Mouse (Mus musculus) neutrophil, adult 5-6 weeks (primary cell): ENCODE results near the gene Sclt1. TPM values are rescaled to one million over a fixed set of nuclear protein-coding genes. Genes with fewer than 3 reads are reported as not detected.
A peak's percentile ranks its signal among the peaks of the same experiment; 100 is the strongest.

Experiments
- ATAC-seq: fragments of 151-379, 151-347 bp; 2 replicates; pipeline ENCODE4 v1.8.0; 2017; ENCODE audit warnings: mild to moderate bottlenecking, moderate TSS enrichment; ENCODE audit not compliant: insufficient number of reproducible peaks, poor library complexity, low FRiP score, severe bottlenecking; ENCODE audit errors: extremely low read depth
- total RNA-seq: library from RNA; stranded (forward); fragments of 200-1000 nt; gene quantifications from 2 replicates; pipeline ENCODE4 v1.2.3, GENCODE M21; 2017

Gene Sclt1
- total RNA-seq, 1 experiment from 2014 or later: 29.0 TPM

DNA sequence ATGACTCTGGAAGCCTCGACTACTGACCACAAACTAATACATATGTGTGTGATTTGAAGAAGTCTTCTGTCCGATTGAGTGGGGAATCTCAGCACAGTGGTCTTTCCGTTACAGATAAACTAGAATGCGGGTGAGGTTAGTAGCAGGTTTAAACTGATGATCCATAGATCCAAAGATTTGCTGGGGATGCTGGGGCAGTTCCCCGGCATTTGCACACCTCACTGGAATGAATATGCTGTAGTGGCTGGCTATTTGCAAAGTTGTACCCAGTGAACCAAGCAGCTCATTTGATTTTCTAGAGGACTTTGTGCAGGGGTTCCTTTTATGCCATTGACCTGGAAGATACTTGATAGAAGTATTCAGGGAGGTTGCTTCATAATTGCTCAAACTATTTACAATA is 133.2 kb downstream of the Sclt1 start:
- ATAC-seq: no peak

DNA sequence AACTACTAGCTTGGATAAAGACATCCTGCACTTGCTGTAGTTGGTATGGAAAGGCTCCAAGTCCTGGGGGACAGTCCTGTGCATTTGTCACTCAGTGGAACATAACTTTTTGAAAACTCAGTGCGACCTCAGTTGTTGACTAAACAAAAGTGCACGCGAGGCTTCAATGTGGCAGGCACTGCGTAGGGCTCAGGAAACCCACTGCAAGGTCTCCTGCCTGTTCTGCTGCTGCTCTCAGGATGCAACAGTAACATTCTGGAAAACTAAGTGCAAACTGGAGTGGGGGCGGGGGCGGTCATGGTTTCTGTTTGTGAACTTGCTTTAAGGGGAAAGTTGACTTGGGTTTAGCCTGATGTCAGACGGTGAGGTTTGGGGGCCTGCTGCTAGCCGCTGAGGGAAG is 134.8 kb downstream of the Sclt1 start:
- no peak for ATAC-seq

DNA sequence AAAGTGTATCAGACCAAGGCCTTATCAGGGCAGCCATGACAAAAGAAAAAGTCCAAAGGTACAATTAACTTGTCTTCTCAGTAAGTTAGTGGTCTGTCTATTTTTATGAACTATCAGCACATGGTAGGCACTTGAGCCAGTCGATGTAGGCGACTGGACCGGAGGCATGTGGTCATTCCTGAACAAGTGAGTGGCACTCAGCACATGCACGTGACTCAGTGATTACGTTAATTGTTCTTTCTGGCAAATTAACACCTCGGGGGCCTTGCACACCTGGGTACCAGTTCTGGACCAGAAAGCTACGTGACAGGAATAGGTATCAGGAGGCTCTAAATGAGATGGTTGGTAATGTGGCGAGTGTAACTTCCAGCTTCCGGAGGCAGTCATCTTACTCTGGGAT is 135.3 kb downstream of the Sclt1 start:
- ATAC-seq: no peak

DNA sequence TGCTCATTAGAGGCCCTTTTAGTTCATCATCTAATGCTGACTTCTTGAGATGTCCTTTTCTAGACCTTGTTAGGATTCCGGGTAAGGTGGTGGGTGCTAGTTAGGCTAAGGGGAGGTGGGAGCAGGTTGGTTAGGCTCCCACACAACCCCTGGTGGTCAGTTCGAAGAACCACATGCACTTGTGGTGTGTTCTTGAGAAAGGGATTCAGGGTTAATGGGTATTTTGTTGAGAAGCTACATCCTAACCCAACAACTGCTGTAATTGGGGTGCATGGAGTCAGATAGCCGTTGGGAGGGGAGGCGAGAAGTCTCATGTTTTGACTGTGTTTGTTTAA is 136.0 kb downstream of the Sclt1 start:
- no peak for ATAC-seq

DNA sequence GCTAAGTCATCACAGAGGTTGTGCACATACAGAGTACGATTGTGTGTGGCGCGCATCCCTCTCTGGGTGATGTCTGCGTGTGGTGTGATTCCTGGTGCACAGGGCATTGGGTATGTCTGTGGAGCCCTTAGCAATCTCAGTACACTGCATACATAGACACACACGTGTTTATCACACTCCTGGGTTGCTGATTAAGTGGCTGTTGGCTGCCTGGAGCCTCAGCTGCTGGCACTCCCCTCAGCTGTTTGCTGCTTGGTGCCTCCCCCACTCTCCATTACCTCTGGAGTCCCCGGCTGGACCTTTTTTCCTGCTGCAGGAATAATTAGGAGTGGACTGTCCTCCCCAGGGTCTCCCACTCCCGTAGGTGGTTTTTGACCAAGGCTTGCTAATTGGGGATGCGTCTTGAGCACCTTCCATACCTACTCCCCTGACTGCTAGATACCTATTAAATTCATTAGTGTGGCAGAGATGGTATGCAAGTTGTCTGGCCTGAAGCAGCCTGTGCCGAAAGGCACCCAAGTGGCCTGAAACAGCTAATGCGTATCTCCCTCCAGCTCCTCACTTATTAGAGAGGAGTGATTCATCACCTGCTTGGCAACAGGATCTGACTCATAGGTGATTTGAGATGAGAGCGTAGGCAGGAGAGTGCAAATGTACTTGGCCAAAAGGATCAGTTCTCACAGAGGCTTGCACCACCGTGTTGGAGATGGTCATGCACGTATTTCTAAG is 136.5 kb downstream of the Sclt1 start:
- ATAC-seq: no peak

DNA sequence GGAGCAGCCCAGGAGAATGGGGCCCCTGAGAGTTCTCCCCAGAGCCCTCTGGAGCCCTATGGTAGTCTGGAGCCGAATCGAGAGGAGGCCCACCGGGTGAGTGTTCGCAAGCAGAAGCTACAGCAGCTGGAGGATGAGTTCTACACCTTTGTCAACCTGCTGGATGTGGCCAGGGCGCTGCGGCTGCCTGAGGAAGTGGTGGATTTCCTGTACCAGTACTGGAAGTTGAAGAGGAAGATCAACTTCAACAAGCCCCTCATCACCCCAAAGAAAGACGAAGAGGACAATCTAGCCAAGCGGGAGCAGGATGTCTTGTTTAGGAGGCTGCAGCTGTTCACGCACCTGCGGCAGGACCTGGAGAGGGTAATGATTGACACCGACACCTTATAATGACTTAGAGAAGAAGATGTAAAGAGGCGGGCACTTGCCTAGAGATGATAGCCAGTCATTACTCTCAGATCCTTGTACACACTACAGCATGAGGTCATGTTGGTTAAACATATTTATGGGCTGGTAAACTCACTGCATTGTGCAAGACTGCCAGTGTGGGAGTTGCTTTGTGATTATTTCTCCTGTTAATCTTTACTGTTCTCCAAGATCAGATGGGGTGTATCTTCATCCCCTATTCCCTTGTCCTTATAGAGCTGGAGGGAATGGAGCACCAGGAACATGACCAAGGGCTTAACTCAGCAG is 137.5 kb downstream of the Sclt1 start:
- peak; percentile 34; the same call in 1 of the 2 replicates for ATAC-seq

DNA sequence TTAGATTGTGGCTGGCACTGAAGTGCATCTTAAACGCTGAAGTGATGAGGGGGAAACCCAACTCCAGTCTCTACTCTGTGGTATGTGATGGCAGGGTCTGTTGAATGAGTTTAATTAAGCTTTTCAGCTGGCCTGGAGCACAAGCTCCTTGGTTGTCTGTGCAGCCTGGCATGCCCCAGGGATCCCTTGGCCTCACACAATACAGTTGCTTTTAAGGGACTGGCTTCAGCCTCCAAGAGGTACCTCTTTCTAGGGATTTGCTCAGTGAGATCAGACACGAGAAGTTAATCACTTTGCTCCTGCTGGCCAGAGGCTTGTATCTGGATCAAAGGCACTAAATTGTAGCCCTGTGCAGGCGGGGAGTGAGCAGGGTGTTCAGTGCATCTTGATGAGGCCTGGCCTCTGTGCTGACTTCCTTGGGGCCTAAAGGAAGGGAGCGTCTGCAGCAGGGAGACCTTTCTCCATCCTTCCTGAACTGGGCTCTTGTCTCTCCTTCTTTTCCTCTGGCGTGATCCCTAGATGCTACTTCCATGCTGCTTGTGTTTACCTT is 138.8 kb downstream of the Sclt1 start:
- no peak for ATAC-seq

DNA sequence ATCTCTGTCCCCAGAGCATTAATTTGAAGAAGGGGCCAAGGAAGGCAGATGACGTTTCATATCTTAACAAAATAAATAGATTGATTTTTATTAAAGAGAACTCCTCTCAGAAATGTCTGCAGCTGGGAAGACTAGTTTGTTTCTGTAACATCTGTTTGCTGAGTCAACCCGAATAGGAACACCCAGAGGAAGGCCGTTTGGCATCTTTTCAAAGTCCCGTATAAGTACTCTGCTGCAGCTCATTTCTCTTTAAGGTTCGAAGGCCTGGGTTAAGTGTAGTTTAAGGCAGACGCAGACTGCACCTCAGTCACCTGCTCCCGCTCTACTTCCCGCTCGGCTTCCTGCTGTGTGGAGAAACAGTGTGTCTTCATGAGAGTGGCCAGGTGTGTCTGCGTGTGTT is 139.4 kb downstream of the Sclt1 start:
- no peak for ATAC-seq

DNA sequence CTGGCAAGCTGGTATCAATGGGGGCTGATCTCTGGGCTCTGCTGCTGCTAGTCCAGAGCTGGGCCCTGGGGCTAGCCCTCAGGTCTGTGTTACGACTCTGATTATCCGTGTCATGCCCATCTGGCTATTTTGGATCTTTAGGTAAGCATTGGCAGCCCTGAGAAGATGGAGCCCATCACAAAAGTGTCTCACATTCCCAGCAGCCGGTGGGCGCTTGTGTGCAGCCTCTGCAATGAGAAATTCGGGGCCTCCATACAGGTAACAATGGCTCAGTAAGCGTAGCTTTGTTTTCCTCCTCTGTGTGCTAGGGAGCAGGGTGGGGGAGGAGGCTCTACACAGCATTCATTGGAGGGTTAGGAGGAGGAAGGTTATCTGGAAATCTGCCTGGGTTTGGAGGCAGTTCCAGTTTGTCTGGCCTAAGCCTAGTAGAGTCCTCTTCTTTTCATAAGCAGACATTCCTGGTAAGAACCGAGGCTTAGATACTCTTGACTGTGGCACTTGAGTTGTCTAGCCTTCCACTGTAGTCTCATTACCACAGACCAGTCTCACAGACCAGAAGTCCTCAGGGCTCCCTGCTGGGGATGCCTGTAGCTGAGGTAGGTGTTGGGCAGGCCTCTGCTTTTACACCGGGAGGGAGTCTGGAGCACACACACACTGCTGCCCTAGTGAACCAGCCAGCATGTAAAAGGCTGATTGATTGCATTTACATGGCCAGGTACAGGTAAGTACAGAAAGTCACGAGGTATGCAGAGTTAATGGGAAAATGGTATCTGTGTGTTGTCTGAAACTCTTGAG is 140.9 kb downstream of the Sclt1 start:
- ATAC-seq: no peak

DNA sequence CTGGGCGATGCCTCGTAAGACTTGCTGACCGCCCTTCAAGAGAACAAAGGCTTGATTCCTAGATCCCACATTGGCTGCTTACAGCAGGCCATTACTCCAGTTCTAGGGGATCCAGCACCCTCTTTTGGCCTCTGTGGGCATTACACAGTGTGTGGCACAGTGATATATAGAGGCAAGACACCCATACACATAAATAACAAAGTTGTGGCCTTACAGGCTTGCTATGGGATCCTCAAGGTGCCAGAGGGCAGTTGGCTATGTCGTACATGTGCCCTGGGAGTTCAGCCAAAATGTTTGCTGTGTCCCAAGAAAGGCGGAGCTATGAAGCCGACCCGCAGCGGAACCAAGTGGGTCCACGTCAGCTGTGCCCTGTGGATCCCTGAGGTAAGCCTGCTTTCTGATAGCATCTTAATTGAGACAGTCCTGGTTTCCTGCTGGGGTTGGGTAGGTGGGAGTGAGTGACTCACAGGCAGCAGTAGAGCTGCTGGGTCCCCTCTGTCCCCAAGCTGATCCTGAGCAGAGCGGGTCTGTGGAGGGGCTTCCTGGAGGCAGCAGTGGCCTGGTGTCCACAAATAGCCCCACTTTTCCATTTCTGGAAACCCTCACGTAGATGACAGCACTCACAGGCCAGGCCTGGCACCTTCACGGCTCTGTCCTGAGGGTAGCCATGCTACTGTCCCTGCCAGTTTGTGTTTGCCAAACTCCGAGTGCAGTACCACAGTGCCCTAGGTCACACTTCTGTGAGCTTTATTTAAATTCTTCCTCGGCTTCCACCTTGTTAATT is 142.3 kb downstream of the Sclt1 start:
- peak; percentile 55; the same call in 1 of the 2 replicates for ATAC-seq

DNA sequence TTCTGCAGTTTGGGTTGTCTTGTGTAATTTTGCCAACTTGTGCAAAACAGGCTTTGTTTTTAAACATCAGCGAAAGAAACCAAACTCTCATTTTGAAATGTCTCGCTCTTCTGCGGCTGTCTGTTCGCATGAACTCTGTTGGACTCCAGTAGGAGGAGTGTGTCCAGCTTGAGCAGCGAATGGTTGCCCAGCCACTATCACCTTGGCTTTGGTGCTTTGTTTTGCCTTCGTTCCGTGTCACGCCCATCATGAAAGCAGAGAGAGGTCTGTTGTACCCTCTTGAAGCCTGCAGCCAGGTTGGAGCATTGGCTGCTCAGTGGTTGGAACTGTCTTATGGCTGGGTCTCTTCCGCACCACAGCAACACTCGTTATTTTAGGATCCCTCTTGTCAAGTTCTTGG is 143.1 kb downstream of the Sclt1 start:
- no peak for ATAC-seq

DNA sequence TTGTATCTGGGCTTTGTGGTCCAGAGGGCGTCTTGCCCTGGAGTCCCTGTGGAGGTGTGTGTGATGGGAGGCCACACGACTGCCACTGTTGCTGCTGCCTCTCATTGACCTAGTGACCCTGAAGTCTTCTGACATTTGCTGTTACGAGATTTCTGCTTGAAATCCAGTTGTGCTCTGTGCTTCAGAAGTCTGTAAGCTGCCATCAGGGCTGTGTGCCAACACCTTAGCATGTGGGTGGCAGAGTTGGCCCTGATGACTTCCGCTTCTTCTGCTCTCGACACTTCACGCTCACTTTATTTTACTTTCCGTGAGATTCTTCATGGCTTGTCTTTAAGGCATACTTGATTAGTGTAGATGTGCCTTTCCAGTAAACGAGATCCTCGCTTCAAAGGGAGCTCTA is 143.9 kb downstream of the Sclt1 start:
- ATAC-seq: no peak

DNA sequence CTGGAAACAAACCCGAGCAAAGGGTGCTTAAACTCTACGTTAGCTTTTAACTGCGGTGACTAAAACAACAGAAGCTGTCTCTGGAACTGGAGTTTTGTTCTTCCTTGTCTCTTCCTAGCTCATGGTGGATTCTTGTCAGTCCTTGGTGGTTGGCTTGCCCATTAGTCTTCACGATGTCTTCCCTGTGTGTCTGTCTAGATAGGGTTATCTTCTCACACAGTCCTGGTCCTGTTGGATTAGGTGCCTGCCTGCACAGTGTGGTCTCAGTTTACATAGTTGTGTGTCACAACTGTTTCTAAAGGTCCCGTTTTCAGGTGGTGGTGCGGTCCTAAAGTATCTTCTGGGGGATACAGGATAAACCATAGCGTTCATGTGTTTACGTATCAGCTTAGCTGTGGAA is 145.3 kb downstream of the Sclt1 start:
- no peak for ATAC-seq

DNA sequence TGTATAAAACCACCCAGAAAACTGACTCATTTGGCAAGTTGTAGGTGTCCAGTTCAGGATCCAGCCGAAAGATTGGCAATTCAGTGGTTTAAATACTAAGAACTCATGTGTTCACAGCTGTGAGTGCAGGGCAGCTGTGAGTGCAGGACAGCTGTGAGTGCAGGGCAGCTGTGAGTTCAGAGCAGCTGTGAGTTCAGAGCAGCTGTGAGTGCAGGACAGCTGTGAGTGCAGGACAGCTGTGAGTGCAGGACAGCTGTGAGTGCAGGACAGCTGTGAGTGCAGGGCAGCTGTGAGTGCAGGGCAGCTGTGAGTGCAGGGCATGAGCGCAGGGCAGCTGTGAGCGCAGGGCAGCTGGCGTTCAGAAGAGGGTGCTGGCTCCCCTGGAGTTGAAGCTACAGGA is 147.3 kb downstream of the Sclt1 start:
- ATAC-seq: no peak

DNA sequence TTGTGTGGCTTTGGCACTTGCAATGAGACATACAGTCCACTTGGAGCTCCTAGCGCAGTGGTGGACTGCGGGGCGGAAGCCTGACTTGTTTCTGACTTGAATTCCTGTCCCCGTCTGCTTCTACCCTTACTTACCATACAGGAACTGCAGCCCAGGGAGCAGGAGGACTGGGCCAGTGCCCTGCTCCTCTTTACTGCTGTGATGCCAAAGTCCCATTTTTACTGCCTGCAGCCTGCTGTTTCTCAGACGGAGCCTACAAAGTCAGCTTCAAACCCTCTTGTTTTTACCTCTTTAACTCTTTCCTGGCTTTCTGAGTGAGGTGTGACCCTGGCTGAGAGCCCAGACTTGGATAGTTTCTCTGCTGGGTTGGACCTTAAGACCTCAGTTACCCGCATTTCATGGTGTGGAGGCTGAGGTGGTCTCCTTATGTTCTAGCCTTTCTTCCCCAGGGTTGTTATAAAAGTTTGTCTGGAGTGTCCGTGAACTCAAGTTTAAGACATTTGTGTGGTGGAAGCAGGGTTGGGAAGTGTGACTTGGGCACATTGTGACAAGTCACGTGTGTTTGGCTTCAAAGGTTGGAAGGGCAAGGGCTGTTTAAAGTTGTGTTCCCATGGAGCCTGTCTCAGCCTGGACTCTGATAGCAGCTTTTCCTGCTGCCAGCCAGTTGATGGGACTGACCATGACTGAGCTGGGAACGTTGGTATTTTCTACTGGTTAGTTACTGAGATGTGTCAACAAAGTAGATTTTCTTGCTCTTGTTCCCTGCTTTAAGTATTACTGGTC is 148.0 kb downstream of the Sclt1 start:
- ATAC-seq: no peak

DNA sequence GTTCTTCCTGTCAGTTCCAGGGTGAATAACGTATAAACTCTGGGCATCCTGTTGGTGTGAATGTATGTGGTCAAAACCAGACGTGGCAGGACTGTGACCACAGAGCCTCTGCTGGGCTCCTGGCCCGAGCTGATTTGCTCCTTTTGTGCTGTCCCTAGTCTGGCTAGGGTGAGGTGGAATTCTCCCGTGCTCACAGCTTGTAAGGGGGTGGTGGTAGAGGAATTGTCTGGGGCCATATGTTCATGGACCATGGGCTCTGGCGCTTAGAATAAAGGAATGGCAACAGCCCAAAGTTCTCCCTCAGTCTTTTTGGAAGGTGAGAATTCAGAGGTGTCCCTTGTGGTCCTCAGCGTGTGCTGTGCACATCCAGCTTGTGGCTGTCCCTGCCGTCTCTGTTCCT is 149.5 kb downstream of the Sclt1 start:
- ATAC-seq: no peak

DNA sequence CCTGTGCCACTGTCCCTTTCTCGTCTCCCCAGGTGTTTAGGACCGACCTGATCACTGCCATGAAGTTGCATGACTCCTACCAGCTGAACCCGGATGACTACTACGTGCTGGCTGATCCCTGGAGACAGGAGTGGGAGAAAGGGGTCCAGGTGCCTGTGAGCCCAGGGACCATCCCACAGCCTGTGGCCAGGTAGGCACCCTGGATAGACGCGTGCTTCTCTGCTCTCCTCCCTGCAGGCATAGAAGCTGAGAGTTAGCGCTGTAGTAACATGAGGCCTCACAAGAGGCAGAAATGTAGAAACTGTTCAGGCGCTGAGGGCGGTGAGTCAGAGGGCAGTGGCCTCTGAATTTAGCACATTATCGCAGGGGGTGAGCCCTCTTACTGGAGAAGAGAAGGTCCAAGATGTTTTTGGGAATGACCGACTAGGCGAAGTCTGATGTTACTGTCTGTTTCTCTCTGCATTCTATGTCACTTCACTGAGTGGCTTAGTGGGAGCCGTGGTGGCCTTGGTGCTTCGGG is 150.6 kb downstream of the Sclt1 start:
- no peak for ATAC-seq
